Mouse (Mus musculus): ENCODE results near the gene Clcn6. TPM values are rescaled to one million over a fixed set of nuclear protein-coding genes. Genes with fewer than 3 reads are reported as not detected.

The Clcn6 gene
- total RNA-seq, 2 experiments from 2014 or later, result 4.7 to 5.0 TPM

GRCm38 (mm10) chr4:147993571-147994095, 45.0 kb downstream of the Clcn6 start:
- H3K27ac ChIP-seq, result no peak overlapping the region
- no peak for DNase-seq
- H3K4me3 ChIP-seq, result no peak overlapping the region
- intact Hi-C loops (cut with DNase I), result no loop called here
- no peak for TF ChIP-seq CTCF (IDR thresholded peaks at IDR 0.05)

GRCm38 (mm10) chr4:147985205-147986132, 53.2 kb downstream of the Clcn6 start, which contains the start of gene Nppb:
Nppb (plus strand) TSS chr4:147985788.
- DNase-seq, result no peak
- intact Hi-C loops (cut with DNase I), result no loop called here
- H3K27ac ChIP-seq, result no peak within 1 kb of the TSS
- TF ChIP-seq CTCF (IDR thresholded peaks at IDR 0.05), result no peak
- H3K4me3 ChIP-seq, result no peak within 1 kb of the TSS

- Histone ChIP-seq H3K27ac (no peak overlapping the region), H3K4me3 (no peak overlapping the region)
- intact Hi-C loops (cut with DNase I), result no loop called here
- no peak for TF ChIP-seq CTCF (IDR thresholded peaks at IDR 0.05)
- no peak for DNase-seq
These were observed 59.2 kb downstream of the Clcn6 start for GRCm38 (mm10) chr4:147979441-147979860.

GRCm38 (mm10) chr4:147978391-147978790, 60.2 kb downstream of the Clcn6 start:
- Histone ChIP-seq H3K4me3 (no peak overlapping the region), H3K27ac (no peak overlapping the region)
- no peak for DNase-seq
- intact Hi-C loops (cut with DNase I), result no loop called here
- TF ChIP-seq CTCF (IDR thresholded peaks at IDR 0.05), result no peak

- Histone ChIP-seq H3K4me3 (no peak overlapping the region), H3K27ac (no peak overlapping the region)
- no peak for TF ChIP-seq CTCF (IDR thresholded peaks at IDR 0.05)
- intact Hi-C loops (cut with DNase I), result no loop called here
- DNase-seq, result no peak
These were observed 60.9 kb downstream of the Clcn6 start for GRCm38 (mm10) chr4:147977726-147978125.

GRCm38 (mm10) chr4:147976237-147976636, 62.4 kb downstream of the Clcn6 start:
- intact Hi-C loops (cut with DNase I), result no loop called here
- no peak for TF ChIP-seq CTCF (IDR thresholded peaks at IDR 0.05)
- no peak for DNase-seq

GRCm38 (mm10) chr4:147969337-147969736, 69.3 kb downstream of the Clcn6 start:
- no peak overlapping the region for H3K4me3 ChIP-seq
- DNase-seq, result no peak
- intact Hi-C loops (cut with DNase I), result no loop called here
- H3K27ac ChIP-seq, result no peak overlapping the region
- TF ChIP-seq CTCF (IDR thresholded peaks at IDR 0.05), result no peak

More at GRCm38 (mm10) chr4:147976237-147976636, 62.4 kb downstream of the Clcn6 start:
- H3K4me3 ChIP-seq, result no peak overlapping the region
- no peak overlapping the region for H3K27ac ChIP-seq

- intact Hi-C loops (cut with DNase I), result no loop called here
- Histone ChIP-seq H3K27ac (no peak overlapping the region), H3K4me3 (no peak overlapping the region)
- no peak for DNase-seq
- TF ChIP-seq CTCF (IDR thresholded peaks at IDR 0.05), result no peak
These were observed 69.8 kb downstream of the Clcn6 start for GRCm38 (mm10) chr4:147968816-147969215.

- intact Hi-C loops (cut with DNase I), result no loop called here
- no peak for DNase-seq
- H3K27ac ChIP-seq, result no peak overlapping the region
- TF ChIP-seq CTCF (IDR thresholded peaks at IDR 0.05), result no peak
- H3K4me3 ChIP-seq, result no peak overlapping the region
These were observed 72.9 kb downstream of the Clcn6 start for GRCm38 (mm10) chr4:147965712-147966111.

GRCm38 (mm10) chr4:147963623-147964022, 75.0 kb downstream of the Clcn6 start:
- H3K4me3 ChIP-seq, result no peak overlapping the region
- no peak for TF ChIP-seq CTCF (IDR thresholded peaks at IDR 0.05)
- no peak for DNase-seq
- intact Hi-C loops (cut with DNase I), result no loop called here
- peak overlapping the region; percentile 31; the same call in 1 of the 2 replicates for H3K27ac ChIP-seq

GRCm38 (mm10) chr4:147962781-147963180, 75.8 kb downstream of the Clcn6 start:
- DNase-seq, result no peak
- intact Hi-C loops (cut with DNase I), result no loop called here
- TF ChIP-seq CTCF (IDR thresholded peaks at IDR 0.05), result no peak
- Histone ChIP-seq H3K27ac (peak overlapping the region; percentile 24; the same call in 1 of the 2 replicates), H3K4me3 (no peak overlapping the region)

- peak; percentile 74 for DNase-seq
- peak; percentile 83 for TF ChIP-seq CTCF (IDR thresholded peaks at IDR 0.05)
- intact Hi-C loops (cut with DNase I), result loop anchor here (1.0 kb wide), 1 partner anchor 48 kb away; no protein-coding TSS in a partner anchor
- Histone ChIP-seq H3K27ac (no peak overlapping the region), H3K4me3 (no peak overlapping the region)
These were observed 78.5 kb downstream of the Clcn6 start for GRCm38 (mm10) chr4:147959881-147960831.

Measured in gastrocnemius, adult 2 months (tissue).